Mouse (Mus musculus) activated CD4-positive, CD25-positive, alpha-beta regulatory T cell, adult 4 months (primary cell): Measurements from ENCODE around the gene Pnkp. TPM values are rescaled to one million over a fixed set of nuclear protein-coding genes. Genes with fewer than 3 reads are reported as not detected.
A peak's percentile ranks its signal among the peaks of the same experiment; 100 is the strongest.
"Not testable (repeated sequence)": the region's sequence is repeated elsewhere in the genome, so short reads cannot be mapped to it uniquely, and the experiment has no call there.

ENCODE experiments used
- ATAC-seq: one replicate; pipeline ENCODE4 v1.8.0; 2017
- polyA plus RNA-seq, 2 experiments: library from polyadenylated mRNA; unstranded; fragments of 100-300 nt; shearing (Covaris generic); gene quantifications; one replicate each; pipeline ENCODE4 v1.2.1; 2017

The Pnkp gene
- polyA plus RNA-seq, 2 experiments from 2014 or later: 41.4 to 48.8 TPM

GRCm38 (mm10) chr7:44870614-44871013 is 13.7 kb downstream of the Pnkp start:
- no peak for ATAC-seq

GRCm38 (mm10) chr7:44871181-44871580 is 14.2 kb downstream of the Pnkp start:
- ATAC-seq: no peak

DNA sequence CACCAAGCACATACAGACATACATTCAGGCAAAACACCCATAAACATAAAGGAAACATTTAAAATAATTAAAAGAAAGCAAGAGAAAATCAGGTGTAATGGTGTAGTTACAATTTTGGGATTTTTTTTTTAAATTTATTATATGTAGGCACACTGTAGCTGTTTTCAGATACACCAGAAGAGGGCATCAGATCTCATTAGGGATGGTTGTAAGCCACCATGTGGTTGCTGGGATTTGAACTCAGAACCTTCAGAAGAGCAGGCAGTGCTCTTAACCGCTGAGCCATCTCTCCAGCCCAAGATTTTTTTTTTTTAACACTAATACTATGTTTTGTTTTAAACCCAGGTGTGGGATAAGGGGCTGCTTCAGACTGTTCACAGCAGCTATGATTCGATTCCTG is 14.8 kb downstream of the Pnkp start:
- not testable (repeated sequence) for ATAC-seq

GRCm38 (mm10) chr7:44877833-44878232 is 20.9 kb downstream of the Pnkp start:
- ATAC-seq: no peak

GRCm38 (mm10) chr7:44883036-44883435 is 26.1 kb downstream of the Pnkp start:
- no peak for ATAC-seq

- ATAC-seq: no peak
Observed at GRCm38 (mm10) chr7:44884637-44885036, 27.7 kb downstream of the Pnkp start.

- ATAC-seq: no peak
Observed at GRCm38 (mm10) chr7:44886964-44887363, 30.0 kb downstream of the Pnkp start.

- no peak for ATAC-seq
Observed at GRCm38 (mm10) chr7:44888256-44889105, 31.5 kb downstream of the Pnkp start.

DNA sequence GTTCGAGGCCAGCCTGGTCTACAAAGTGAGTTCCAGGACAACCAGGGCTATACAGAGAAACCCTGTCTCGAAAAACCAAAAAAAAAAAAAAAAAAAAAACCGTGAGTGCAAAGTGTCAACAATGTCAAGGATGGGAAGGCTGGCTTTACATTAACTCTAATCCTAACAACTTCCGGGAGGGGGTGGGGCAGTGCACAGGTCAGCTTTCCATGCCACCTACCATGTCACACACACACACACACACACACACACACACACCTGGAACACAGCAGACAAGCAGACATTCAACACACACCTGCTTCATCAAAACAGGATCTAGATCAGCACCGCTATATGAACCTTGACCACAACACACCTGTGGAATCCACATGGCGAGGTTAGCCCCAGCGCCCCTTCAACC is 33.2 kb downstream of the Pnkp start:
- no peak for ATAC-seq

DNA sequence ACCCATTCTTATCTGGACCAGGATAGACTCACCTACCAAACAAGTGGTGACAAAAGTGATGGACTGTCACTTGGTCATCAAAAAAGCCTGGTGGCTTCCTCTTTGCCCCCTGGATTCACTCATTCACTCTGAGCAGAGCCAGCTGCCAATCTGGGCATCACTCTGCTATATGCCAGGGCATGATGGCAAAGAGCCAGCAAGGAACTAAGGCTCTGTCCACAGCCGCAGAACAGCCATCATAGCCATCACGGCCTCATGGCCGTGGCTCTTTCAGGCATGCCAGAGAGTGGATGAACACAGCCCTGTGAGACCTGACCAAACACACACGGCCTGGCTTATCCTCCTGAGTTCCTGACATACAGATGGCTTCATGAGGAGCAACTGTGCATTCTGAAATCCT is 33.8 kb downstream of the Pnkp start:
- ATAC-seq: no peak

GRCm38 (mm10) chr7:44891611-44892010 is 34.7 kb downstream of the Pnkp start:
- no peak for ATAC-seq

DNA sequence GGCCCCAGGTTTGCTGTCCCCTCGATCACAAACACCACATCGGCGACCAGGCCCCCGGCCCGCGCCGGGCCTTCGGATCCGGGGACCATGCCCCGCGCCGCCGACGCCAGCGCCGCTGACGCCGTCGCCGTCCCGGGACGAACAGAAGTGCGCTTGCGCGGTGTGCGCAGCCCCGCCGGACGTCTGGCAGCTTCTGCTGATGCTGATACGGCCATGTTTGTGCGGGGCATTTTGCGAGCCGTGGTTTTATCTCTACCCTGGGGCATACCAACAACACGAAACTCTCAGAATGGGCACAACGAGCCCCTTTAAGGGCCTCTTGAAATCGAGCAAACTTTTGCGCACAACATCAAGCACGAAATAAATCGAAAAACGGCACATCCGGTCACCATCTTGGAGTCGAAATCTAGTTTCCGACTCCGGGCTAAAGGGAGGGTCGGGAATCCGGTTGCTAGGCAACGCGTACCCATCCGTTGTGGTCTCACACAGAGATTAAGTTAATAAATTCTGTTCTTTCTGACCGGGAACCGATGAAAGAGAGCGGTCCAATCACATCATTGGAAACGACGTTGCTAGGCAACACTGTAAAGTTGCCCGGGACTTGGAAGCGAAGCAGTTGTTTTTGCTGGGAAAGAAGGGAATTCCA is 35.5 kb downstream of the Pnkp start, which contains the start of gene Med25:
TSS of gene Med25 (minus strand) at position 437 of the 646 bp plus-strand sequence.
- peak; percentile 30 for ATAC-seq

GRCm38 (mm10) chr7:44893197-44893596 is 36.3 kb downstream of the Pnkp start:
- ATAC-seq: no peak

- ATAC-seq: no peak
Observed at GRCm38 (mm10) chr7:44894175-44894574, 37.2 kb downstream of the Pnkp start.

DNA sequence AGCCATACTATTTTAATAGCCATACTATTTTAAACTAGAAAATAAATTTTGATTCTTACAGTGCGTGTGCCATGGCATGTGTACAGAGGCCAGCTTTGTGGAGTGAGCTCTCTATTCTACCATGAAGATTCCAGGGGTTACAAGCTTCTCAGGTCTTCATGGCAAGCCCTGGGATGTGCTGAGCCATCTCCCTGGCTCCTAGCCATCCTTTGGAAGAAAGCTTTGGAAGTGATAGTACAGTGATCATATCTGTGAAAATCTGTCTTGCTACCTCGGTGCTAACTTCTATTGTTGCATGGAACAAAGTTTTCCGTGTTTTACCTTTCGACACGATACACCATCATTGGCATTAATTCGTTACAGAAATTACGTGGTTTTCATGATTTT is 38.3 kb downstream of the Pnkp start:
- no peak for ATAC-seq

DNA sequence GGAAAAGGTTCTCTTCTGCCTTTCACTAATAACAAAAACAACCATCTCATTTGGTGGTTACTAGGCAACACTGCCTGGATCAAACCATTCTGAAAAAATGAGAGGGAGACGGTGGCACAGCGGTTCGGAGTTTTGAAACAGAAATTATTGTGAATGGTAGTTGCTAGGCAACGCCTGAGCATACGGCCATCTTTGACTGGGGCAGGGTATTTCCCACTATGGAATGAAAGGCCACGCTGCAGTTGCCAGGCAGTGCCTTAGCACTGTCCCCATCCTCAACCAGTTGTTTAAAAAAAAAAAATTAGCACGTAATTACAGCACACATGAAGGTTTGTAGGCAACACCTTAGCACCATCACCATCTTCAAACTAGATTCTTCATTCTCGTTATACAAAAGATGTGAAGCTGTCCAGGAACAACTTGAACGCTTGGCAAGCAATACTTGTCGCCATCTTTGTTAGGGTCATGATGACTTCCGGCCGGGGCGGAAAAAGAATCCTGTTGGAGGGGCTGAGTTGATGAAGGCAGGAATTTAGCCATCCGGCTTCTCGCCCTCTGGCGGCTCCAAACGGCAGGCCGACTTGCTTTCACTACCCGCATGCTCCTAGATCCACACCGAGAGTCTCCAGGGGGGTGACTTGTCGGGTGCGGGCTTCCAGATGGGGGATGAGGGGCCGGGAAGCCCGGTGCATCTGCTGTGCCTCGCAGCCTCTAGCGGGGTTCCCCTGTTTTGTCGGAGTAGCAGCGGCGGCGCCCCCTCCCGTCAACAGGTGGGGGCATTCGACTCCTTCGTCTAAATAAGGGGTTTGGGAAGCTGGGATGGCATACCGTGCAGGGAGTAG is 38.9 kb downstream of the Pnkp start, which contains the start of gene Fuz:
TSS of gene Fuz (plus strand) at position 487 of the 842 bp plus-strand sequence.
- ATAC-seq: peak; percentile 82

DNA sequence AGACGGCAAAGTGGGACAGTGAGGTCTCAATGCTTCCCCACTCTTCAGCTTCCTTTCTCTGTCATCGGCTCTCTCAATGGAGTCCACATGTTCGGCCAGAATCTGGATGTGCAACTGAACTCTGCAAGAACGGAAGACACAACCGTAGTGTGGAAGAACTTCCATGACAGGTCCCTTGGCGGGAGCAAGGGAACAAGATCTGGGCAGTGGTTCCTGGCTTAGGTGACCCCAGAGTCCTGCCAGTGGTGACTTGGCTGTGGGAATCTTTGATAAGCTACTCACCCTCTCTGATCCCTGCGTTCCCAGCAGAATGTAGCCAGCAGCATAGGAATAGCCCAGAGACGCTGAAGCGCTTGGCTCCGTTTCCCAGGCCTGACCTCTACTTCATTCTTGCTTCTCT is 39.6 kb downstream of the Pnkp start:
- no peak for ATAC-seq

- no peak for ATAC-seq
Observed at GRCm38 (mm10) chr7:44898607-44899006, 41.7 kb downstream of the Pnkp start.

DNA sequence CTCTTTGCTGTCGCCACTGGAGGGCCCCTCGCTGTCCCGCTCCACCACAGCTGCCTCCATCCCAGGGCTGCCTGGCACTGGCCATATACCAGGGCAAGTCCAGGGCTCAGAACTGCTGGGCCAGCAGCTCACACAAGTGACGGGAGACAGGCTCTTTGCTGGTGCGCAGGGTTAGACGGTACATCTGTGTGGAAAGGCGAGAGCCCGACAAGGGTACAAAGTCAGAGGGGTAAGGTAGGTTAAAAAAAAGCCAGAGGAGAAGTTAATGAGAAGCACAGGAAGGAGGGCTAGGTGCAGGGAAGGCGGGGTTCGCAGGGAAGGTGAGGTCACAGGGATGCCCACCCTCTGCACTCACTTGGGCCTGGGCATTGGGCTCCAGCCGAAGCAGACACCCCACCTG is 43.7 kb downstream of the Pnkp start:
- ATAC-seq: no peak

GRCm38 (mm10) chr7:44901230-44901722 is 44.3 kb downstream of the Pnkp start:
- ATAC-seq: peak; percentile 81

- ATAC-seq: no peak
Observed at GRCm38 (mm10) chr7:44905430-44905829, 48.5 kb downstream of the Pnkp start.

- ATAC-seq: no peak
Observed at GRCm38 (mm10) chr7:44908706-44909476, 52.0 kb downstream of the Pnkp start.
